Mouse (Mus musculus) left cerebral cortex, postnatal 10 days (tissue): ENCODE measurements around the gene Gm21800. TPM values are rescaled to one million over a fixed set of nuclear protein-coding genes. Genes with fewer than 3 reads are reported as not detected.
"Not testable (repeated sequence)": the region's sequence is repeated elsewhere in the genome, so short reads cannot be mapped to it uniquely, and the experiment has no call there.

Source experiments
- DNase-seq, 2 experiments: peaks; one replicate each; pipeline ENCODE4 v3.0.0; 2021 to 2022; ENCODE audit warnings: low spot score in 2 of 2, mixed read lengths in 1 of 2; ENCODE audit errors: extremely low spot score in 1 of 2
- intact Hi-C: fragments of 180-260 bp; cut with DNase I; formaldehyde crosslinking; loops from one replicate; pipeline ENCODE4 v1.15.1; 2025
- total RNA-seq, 2 experiments: library from RNA; stranded (reverse); gene quantifications; 2 replicates each; pipeline ENCODE4 v1.2.3; 2021

Gm21800 gene
- total RNA-seq, result not detected

DNA sequence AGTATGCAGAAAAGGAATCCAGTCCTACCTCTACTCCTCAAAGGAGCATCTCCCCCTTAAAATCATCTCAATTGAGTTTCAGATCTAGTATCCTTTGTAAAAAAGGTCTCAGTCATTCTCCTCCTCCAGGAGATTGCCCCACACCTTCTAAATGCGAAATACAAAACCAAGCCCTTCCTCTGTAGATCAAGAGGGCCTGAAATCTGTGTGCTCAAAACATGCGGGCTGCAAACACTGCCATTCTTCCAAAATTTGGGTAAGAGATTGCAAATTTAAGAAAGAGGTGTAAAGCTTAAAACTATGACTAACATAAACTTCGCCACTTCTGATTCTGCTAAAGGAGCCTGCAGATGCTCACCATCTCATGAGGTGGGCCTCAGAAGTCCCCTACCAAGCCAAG lies at the start of gene Gm21800:
TSS of gene Gm21800 (plus strand) at position 301 of the 400 bp plus-strand sequence.
- intact Hi-C loops, result not testable (repeated sequence)

More for the DNA sequence above, at the start of gene Gm21800:
- not testable (repeated sequence) for DNase-seq
